In genomic region chr7:14399363-14399762, GRCm38 (mm10) we compare ENCODE assay signal across 18 mouse cellular contexts. TPM values are rescaled to one million over a fixed set of nuclear protein-coding genes. Genes with fewer than 3 reads are reported as not detected.
DNase-seq lines count a peak whose midpoint lies in the region; TF ChIP-seq lines count a peak whose summit lies in the region.
"Not testable (repeated sequence)": the region's sequence is repeated elsewhere in the genome, so short reads cannot be mapped to it uniquely, and the experiment has no call there.
"Had no signal": no experiment of that assay in that cellular context is flagged by ENCODE, and none has a peak within 500 bp of the region (broad histone marks: within the 10 kb centered on the region; RNA-seq: fewer than 3 reads in every experiment).

No protein-coding gene starts in this region.

- TF ChIP-seq POLR2A in liver, adult 2 months (IDR thresholded peaks at IDR 0.05; ENCODE audit: extremely low read depth, insufficient read depth, low read length), result not testable (repeated sequence)

- in situ Hi-C loops in ES-E14 (cut with MboI; ENCODE audit: low sequenced_read_pairs in 2 of 2, unreplicated experiment in 2 of 2), result not testable (repeated sequence)

- H3K4me1 ChIP-seq in ES-E14 (ENCODE audit: control insufficient read depth in 2 of 2, insufficient read depth in 2 of 2, low read length in 2 of 2, poor library complexity in 1 of 2); liver, adult 2 months (ENCODE audit: control insufficient read depth, insufficient read depth, low read length): not testable (repeated sequence)

- H3K4me3 ChIP-seq in ES-E14 (ENCODE audit: insufficient read depth in 1 of 2, low read depth in 1 of 2, low read length in 2 of 2, poor library complexity in 1 of 2, severe bottlenecking in 1 of 2); liver, adult 2 months (ENCODE audit: insufficient read depth, low read depth, low read length): not testable (repeated sequence)

- H3K27ac ChIP-seq in ES-E14 (ENCODE audit: insufficient read depth, low read depth, low read length, poor library complexity, severe bottlenecking); liver, adult 2 months (replicated peaks; ENCODE audit: insufficient read depth, low read depth, low read length): not testable (repeated sequence)

- not testable (repeated sequence) for H3K36me3 ChIP-seq in ES-E14 (ENCODE audit: control insufficient read depth, insufficient read depth, low read length, poor library complexity, severe bottlenecking); liver, adult 2 months (ENCODE audit: control insufficient read depth, insufficient read depth, low read length)

- not testable (repeated sequence) for H3K9me3 ChIP-seq in ES-E14 (ENCODE audit: control insufficient read depth, insufficient read depth, low read depth, low read length)

- H3K9ac ChIP-seq in ES-E14 (ENCODE audit: insufficient read depth, low read depth, low read length, poor library complexity, severe bottlenecking); liver, adult 2 months (ENCODE audit: low read depth, low read length): not testable (repeated sequence)

- DNase-seq in ES-CJ7 (ENCODE audit: low read depth, low spot score) (peak; percentile 74), ES-E14 (ENCODE audit: low read depth, low spot score) (peak; percentile 24), R1 (ENCODE audit: low read depth, low spot score) (peak; percentile 87), WW6 (ENCODE audit: low read depth, low spot score) (peak; percentile 7), ZHBTc4 (ENCODE audit: low read depth, low spot score) (peak; percentile 60)
- peak; percentile 23 for DNase-seq in liver, adult 2 months (ENCODE audit: extremely low read depth, low read depth, low spot score)

- H3K27me3 ChIP-seq in liver, adult 2 months (ENCODE audit: control insufficient read depth, insufficient read depth, low read length), result not testable (repeated sequence)

- not testable (repeated sequence) for H3K79me2 ChIP-seq in liver, adult 2 months (ENCODE audit: control insufficient read depth, insufficient read depth, low read length)

- TF ChIP-seq CTCF in liver, adult 2 months (IDR thresholded peaks at IDR 0.05; ENCODE audit: low read depth, low read length), result not testable (repeated sequence)

RNA-seq across cellular contexts. Expression of gene Sult2a8, which starts 47.2 kb away (rescaled TPM):
- not detected in 2 replicates for total RNA-seq in ES-E14 (2012; rRNA removed)
- total RNA-seq in liver, adult 2 months (2014; rRNA removed), result 475 and 1,177 TPM in 2 replicates
- polyA plus RNA-seq in liver, adult 2 months (2012; rRNA removed), result 79.7 and 126 TPM in 2 replicates
- total RNA-seq: adrenal gland, adult 18-20 months; adrenal gland, postnatal 25 days; CH12.LX; MEL had no signal
- polyA plus RNA-seq: activated CD4-positive, CD25-positive, alpha-beta regulatory T cell, adult 4 months; adrenal gland, adult 2 months; brain, embryonic 14.5 days; C2C12; CD4-positive, CD25-positive, alpha-beta regulatory T cell, adult 4 months; cerebellum, adult 2 months; G1E; Patski had no signal

Comparison
In these comparisons a context has a peak if more than half of its experiments do, and no peak if none do; other contexts are left out.
1. DNase-seq: peak in every context shown above with its lines; median percentile 87 in R1; 74 in ES-CJ7; 60 in ZHBTc4; 24 in ES-E14; 23 in liver, adult 2 months; 7 in WW6.
2. RNA of gene Sult2a8, which starts 47.2 kb away (total RNA-seq): 475 to 1,177 TPM in liver, adult 2 months; not detected in ES-E14; every median in the first group is over 100 times any median in the second.